Mouse (Mus musculus) ES-E14 (cell line): ENCODE measurements around the gene Itga1.

ENCODE experiments used
- CHD2 ChIP-seq: IDR thresholded peaks from 2 replicates; pipeline ENCODE4 v1.6.1; 2014; ENCODE audit warnings: mild to moderate bottlenecking, low read depth, low read length, inconsistent platforms
- HCFC1 ChIP-seq: IDR thresholded peaks from 2 replicates; pipeline ENCODE4 v1.6.1; 2012; ENCODE audit warnings: low read length, inconsistent platforms, borderline replicate concordance; ENCODE audit not compliant: insufficient read depth
- MAFK ChIP-seq: IDR thresholded peaks from 2 replicates; pipeline ENCODE4 v1.6.1; 2014; ENCODE audit warnings: mild to moderate bottlenecking, low read depth, low read length, inconsistent platforms; ENCODE audit not compliant: insufficient read depth
- ZC3H11A ChIP-seq: IDR thresholded peaks from 2 replicates; pipeline ENCODE4 v1.6.1; 2012; ENCODE audit warnings: low read depth, mild to moderate bottlenecking, inconsistent platforms, low read length, borderline replicate concordance
- ZNF384 ChIP-seq: IDR thresholded peaks from 2 replicates; pipeline ENCODE4 v1.6.1; 2012; ENCODE audit warnings: low read depth, low read length, inconsistent platforms

DNA sequence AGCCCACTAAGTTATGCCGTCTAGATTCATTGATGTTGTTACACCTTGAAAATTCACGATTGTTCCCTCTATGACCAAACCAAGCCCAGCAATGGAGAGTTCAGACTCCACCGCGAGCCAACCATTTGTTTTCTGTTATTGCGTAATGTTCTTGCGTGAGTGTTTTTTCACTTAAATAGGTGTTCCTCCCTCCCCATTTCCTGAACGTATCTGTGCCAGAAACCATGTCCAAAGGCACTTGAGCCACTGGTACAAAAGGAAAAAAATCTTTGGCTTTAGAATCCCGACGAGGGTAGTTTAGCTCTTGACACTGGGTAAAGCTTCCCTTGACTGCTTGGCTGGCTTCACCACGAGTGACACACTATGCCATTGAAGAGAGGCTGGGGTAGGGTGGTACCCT is 4.4 kb upstream of the Itga1 start:
- TF ChIP-seq ZC3H11A (no peak), MAFK (no peak), HCFC1 (no peak), CHD2 (no peak), ZNF384 (no peak)
